Mouse (Mus musculus) G1E (cell line): ENCODE measurements around the gene Spi1. TPM values are rescaled to one million over a fixed set of nuclear protein-coding genes. Genes with fewer than 3 reads are reported as not detected.

Source experiments
- ATAC-seq: 2 replicates; pipeline ENCODE4 v1.8.0; 2016; ENCODE audit warnings: mild to moderate bottlenecking; ENCODE audit not compliant: insufficient number of reproducible peaks, poor library complexity, low FRiP score, severe bottlenecking; ENCODE audit errors: extremely low read depth
- DNase-seq: peaks from one replicate; pipeline ENCODE4 v3.0.0; 2012; ENCODE audit warnings: low spot score
- H3K27me3 ChIP-seq: 2 replicates; pipeline ENCODE4 v1.6.1; 2012; ENCODE audit warnings: mild to moderate bottlenecking, low read length, inconsistent platforms; ENCODE audit not compliant: insufficient read depth
- H3K36me3 ChIP-seq: replicated peaks from 2 replicates; pipeline ENCODE3; 2012; ENCODE audit warnings: mild to moderate bottlenecking, inconsistent platforms
- H3K4me1 ChIP-seq: 2 replicates; pipeline ENCODE4 v1.6.1; 2012; ENCODE audit warnings: low read depth, low read length, inconsistent platforms, mixed read lengths; ENCODE audit not compliant: insufficient read depth
- H3K4me3 ChIP-seq: 2 replicates; pipeline ENCODE4 v1.5.1; 2012; ENCODE audit warnings: low read depth, mild to moderate bottlenecking, inconsistent platforms, low read length, moderate library complexity, mixed read lengths
- H3K9me3 ChIP-seq: replicated peaks from 2 replicates; pipeline ENCODE4 v1.6.1; 2012; ENCODE audit warnings: inconsistent platforms
- CTCF ChIP-seq: IDR thresholded peaks from 2 replicates; pipeline ENCODE4 v1.5.1; 2012; ENCODE audit warnings: low read depth, low read length, inconsistent platforms, mixed read lengths
- GATA1 ChIP-seq: IDR thresholded peaks from 2 replicates; pipeline ENCODE4 v1.6.1; 2012; ENCODE audit warnings: borderline replicate concordance, low read length, inconsistent platforms, mixed read lengths
- GATA2 ChIP-seq: IDR thresholded peaks from 2 replicates; pipeline ENCODE4 v1.6.1; 2012; ENCODE audit warnings: low read depth, low read length, inconsistent platforms, borderline replicate concordance
- POLR2AphosphoS5 ChIP-seq: IDR thresholded peaks from 2 replicates; pipeline ENCODE4 v1.6.1; 2012; ENCODE audit warnings: low read depth, low read length, inconsistent platforms; ENCODE audit not compliant: insufficient replicate concordance
- TAL1 ChIP-seq: conservative IDR thresholded peaks from 2 replicates; pipeline ENCODE4 v1.6.1; 2012; ENCODE audit warnings: low read depth, low read length, inconsistent platforms, mixed read lengths
- polyA plus RNA-seq: library from polyadenylated mRNA; stranded (reverse); fragments of >175 nt; gene quantifications from 2 replicates; pipeline ENCODE4 v1.2.3, GENCODE M21; 2012
- total RNA-seq, 2 experiments: library from RNA; stranded (forward) in 1 of 2; stranded (reverse) in 1 of 2; fragments of 200-1000 nt in 1 of 2; fragments of >200 nt in 1 of 2; fragmentation: Nextera tagmentation in 1 of 2; gene quantifications; 2 replicates each; pipeline ENCODE4 v1.2.3; 2014 to 2017

Spi1 gene
- total and polyA plus RNA-seq, 3 experiments, result 25.4 to 138 (median 79.8) TPM

GRCm38 (mm10) chr2:91077957-91078313 is 4.3 kb upstream of the Spi1 start:
- Histone ChIP-seq H3K36me3 (no peaks in the 10 kb centered on the region), H3K4me3 (peak overlapping the region; percentile 72; the same call in 1 of the 2 replicates), H3K27me3 (no peaks in the 10 kb centered on the region), H3K9me3 (no peaks in the 10 kb centered on the region), H3K4me1 (peaks cover 63% of the 10 kb centered on the region)
- no peak for ATAC-seq
- TF ChIP-seq POLR2AphosphoS5 (no peak), TAL1 (no peak), CTCF (no peak), GATA2 (no peak), GATA1 (no peak)
- DNase-seq, result no peak

DNA sequence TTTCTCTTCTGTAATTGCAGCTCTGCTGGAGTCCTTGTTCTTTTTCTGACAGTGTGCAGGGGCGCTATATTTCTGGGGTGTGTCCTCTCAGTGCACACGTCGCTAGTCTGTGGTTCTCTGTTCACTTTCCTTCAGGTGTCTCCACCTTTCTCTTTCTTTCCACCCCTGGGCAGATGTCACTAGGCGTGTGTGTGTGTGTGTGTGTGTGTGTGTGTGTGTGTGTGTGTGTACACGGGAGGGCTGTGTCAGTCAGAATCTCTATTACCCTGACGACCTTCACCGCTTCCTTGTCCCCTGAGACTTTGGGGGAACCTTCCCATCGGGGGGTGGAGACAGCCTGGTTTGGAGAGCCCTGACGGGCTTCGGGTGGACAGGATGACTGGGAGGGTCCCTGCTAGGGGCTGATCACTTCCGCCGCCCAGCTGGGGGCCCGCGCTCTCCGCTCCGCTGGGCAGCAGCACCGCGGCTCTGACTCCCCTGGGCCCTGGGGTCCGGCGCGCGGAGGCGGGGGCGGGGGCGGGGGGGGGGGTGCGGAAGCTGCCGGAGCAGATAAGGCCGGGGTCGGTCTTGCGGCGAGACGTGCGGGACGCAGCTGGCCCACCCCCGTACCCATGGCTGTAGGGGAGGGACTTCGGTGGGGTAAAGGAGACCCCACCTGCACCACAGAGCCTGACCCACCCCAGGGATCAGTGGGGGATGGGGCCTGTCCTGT is 3.7 kb upstream of the Spi1 start:
- Histone ChIP-seq H3K4me1 (peaks cover 68% of the 10 kb centered on the region), H3K9me3 (no peaks in the 10 kb centered on the region), H3K36me3 (no peaks in the 10 kb centered on the region), H3K27me3 (no peaks in the 10 kb centered on the region), H3K4me3 (peak overlapping the region; percentile 72)
- no peak for ATAC-seq
- TF ChIP-seq CTCF (no peak), GATA1 (no peak), POLR2AphosphoS5 (no peak), GATA2 (no peak), TAL1 (no peak)
- peak; percentile 79 for DNase-seq

- no peaks in the 10 kb centered on the region for H3K27me3 ChIP-seq
- H3K9me3 ChIP-seq, result no peaks in the 10 kb centered on the region
- H3K36me3 ChIP-seq, result no peaks in the 10 kb centered on the region
- peak overlapping the region; percentile 72 for H3K4me3 ChIP-seq
- H3K4me1 ChIP-seq, result peaks cover 73% of the 10 kb centered on the region
- ATAC-seq (no peak), DNase-seq (no peak)
- TF ChIP-seq CTCF, result no peak
- TF ChIP-seq POLR2AphosphoS5, result no peak
- no peak for TF ChIP-seq TAL1
- no peak for TF ChIP-seq GATA1
- TF ChIP-seq GATA2, result no peak
These were observed 3.2 kb upstream of the Spi1 start for GRCm38 (mm10) chr2:91079026-91079384.

GRCm38 (mm10) chr2:91080784-91081513 is 1.2 kb upstream of the Spi1 start:
- TF ChIP-seq TAL1 (no peak), CTCF (no peak), GATA1 (no peak)
- Histone ChIP-seq H3K4me1 (peaks cover 81% of the 10 kb centered on the region), H3K27me3 (peaks cover under 1% of the 10 kb centered on the region; the same call in 1 of the 2 replicates), H3K9me3 (no peaks in the 10 kb centered on the region), H3K4me3 (no peak overlapping the region), H3K36me3 (no peaks in the 10 kb centered on the region)
- ATAC-seq (no peak), DNase-seq (no peak)

- H3K9me3 ChIP-seq, result no peaks in the 10 kb centered on the region
- ATAC-seq (peak; percentile 89), DNase-seq (peak; percentile 83)
- H3K4me1 ChIP-seq, result peaks cover 78% of the 10 kb centered on the region
- H3K27me3 ChIP-seq, result peaks cover 7% of the 10 kb centered on the region; the same call in 1 of the 2 replicates
- no peaks in the 10 kb centered on the region for H3K36me3 ChIP-seq
- TF ChIP-seq GATA1 (no peak), CTCF (no peak), GATA2 (no peak), TAL1 (no peak), POLR2AphosphoS5 (no peak)
- H3K4me3 ChIP-seq, result peak overlapping the region; percentile 63; the same call in 1 of the 2 replicates
These were observed 654 bp downstream of the Spi1 start for GRCm38 (mm10) chr2:91082844-91083243.

- Histone ChIP-seq H3K4me1 (peaks cover 78% of the 10 kb centered on the region), H3K4me3 (peak overlapping the region; percentile 63; the same call in 1 of the 2 replicates), H3K27me3 (peaks cover 7% of the 10 kb centered on the region; the same call in 1 of the 2 replicates), H3K9me3 (no peaks in the 10 kb centered on the region), H3K36me3 (no peaks in the 10 kb centered on the region)
- no peak for ATAC-seq
- no peak for TF ChIP-seq TAL1
- no peak for TF ChIP-seq POLR2AphosphoS5
- no peak for TF ChIP-seq GATA2
- no peak for TF ChIP-seq CTCF
- TF ChIP-seq GATA1, result no peak
- no peak for DNase-seq
These were observed 1.3 kb downstream of the Spi1 start for GRCm38 (mm10) chr2:91083366-91083940.
